Mouse (Mus musculus) urinary bladder, adult 2 months (tissue): ENCODE data around the gene Donson. TPM values are rescaled to one million over a fixed set of nuclear protein-coding genes. Genes with fewer than 3 reads are reported as not detected.

Experiments
- DNase-seq: peaks from one replicate; pipeline ENCODE4 v3.0.0; 2022; ENCODE audit warnings: low spot score
- polyA plus RNA-seq: library from polyadenylated mRNA; depleted of rRNA; stranded (reverse); fragments of >200 nt; gene quantifications from 2 replicates; pipeline ENCODE4 v1.2.3, GENCODE M21; 2012; rRNA removed

The Donson gene
- 7.6 and 13.6 TPM in 2 replicates for polyA plus RNA-seq

- peak; percentile 84 for DNase-seq
Measured at GRCm38 (mm10) chr16:91688619-91689334, at the start of gene Donson. Gene Donson (minus strand): TSS chr16:91688770.

GRCm38 (mm10) chr16:91736046-91736816 is 47.7 kb upstream of the Donson start:
- no peak for DNase-seq

- peak; percentile 31 for DNase-seq
Measured at GRCm38 (mm10) chr16:91734771-91735170, 46.2 kb upstream of the Donson start.

- no peak for DNase-seq
Measured at GRCm38 (mm10) chr16:91732816-91733215, 44.2 kb upstream of the Donson start.

GRCm38 (mm10) chr16:91730446-91730845 is 41.9 kb upstream of the Donson start:
- DNase-seq = no peak

- peak; percentile 46 for DNase-seq
Measured at GRCm38 (mm10) chr16:91729821-91730441, 41.4 kb upstream of the Donson start.

GRCm38 (mm10) chr16:91729066-91729482 is 40.5 kb upstream of the Donson start, which contains the start of gene Itsn1:
Gene Itsn1 (plus strand): TSS chr16:91729281.
- peak; percentile 92 for DNase-seq

- DNase-seq = peak; percentile 86
Measured at GRCm38 (mm10) chr16:91728123-91729065, 39.8 kb upstream of the Donson start, which contains the start of gene Cryzl1. Gene Cryzl1 (minus strand): TSS chr16:91728975.

- no peak for DNase-seq
Measured at GRCm38 (mm10) chr16:91727433-91727832, 38.9 kb upstream of the Donson start.

- DNase-seq = no peak
Measured at GRCm38 (mm10) chr16:91724247-91724646, 35.7 kb upstream of the Donson start.

GRCm38 (mm10) chr16:91717399-91717798 is 28.8 kb upstream of the Donson start:
- DNase-seq = no peak

- no peak for DNase-seq
Measured at GRCm38 (mm10) chr16:91716927-91717349, 28.4 kb upstream of the Donson start.

- no peak for DNase-seq
Measured at GRCm38 (mm10) chr16:91710241-91710640, 21.7 kb upstream of the Donson start.

- no peak for DNase-seq
Measured at GRCm38 (mm10) chr16:91704603-91705340, 16.2 kb upstream of the Donson start.

- DNase-seq = no peak
Measured at GRCm38 (mm10) chr16:91702771-91703188, 14.2 kb upstream of the Donson start.

GRCm38 (mm10) chr16:91701908-91702307 is 13.3 kb upstream of the Donson start:
- no peak for DNase-seq

- DNase-seq = no peak
Measured at GRCm38 (mm10) chr16:91698995-91699394, 10.4 kb upstream of the Donson start.

- no peak for DNase-seq
Measured at GRCm38 (mm10) chr16:91695108-91695755, 6.7 kb upstream of the Donson start.

GRCm38 (mm10) chr16:91694455-91695084 is 6.0 kb upstream of the Donson start:
- peak; percentile 37 for DNase-seq
